Mouse (Mus musculus): Measurements from ENCODE around the gene Irak1. TPM values are rescaled to one million over a fixed set of nuclear protein-coding genes. Genes with fewer than 3 reads are reported as not detected.

Gene Irak1
- polyA plus RNA-seq, 1 experiment: 236 TPM

- no peak for DNase-seq (ENCODE audit: low read depth)
Measured at GRCm38 (mm10) chrX:73966248-73967176, 57.2 kb downstream of the Irak1 start, which contains the start of gene Hcfc1. Gene Hcfc1 (minus strand): TSS chrX:73966357.

- DNase-seq (ENCODE audit: low read depth): no peak
Measured at GRCm38 (mm10) chrX:73965307-73965706, 58.4 kb downstream of the Irak1 start.

- no peak for DNase-seq (ENCODE audit: low read depth)
Measured at GRCm38 (mm10) chrX:73964363-73964762, 59.4 kb downstream of the Irak1 start.

Other genes starting within 250 kb of the Irak1 start
- 3.8 and 4.6 TPM in 2 replicates for gene Srpk3, start 249.5 kb downstream of the Irak1 start, polyA plus RNA-seq (2012; rRNA removed)
- 303 and 377 TPM in 2 replicates for gene Idh3g, start 237.0 kb downstream of the Irak1 start, polyA plus RNA-seq (2012; rRNA removed)
- 419 and 485 TPM in 2 replicates for gene Ssr4, start 236.9 kb downstream of the Irak1 start, polyA plus RNA-seq (2012; rRNA removed)
- gene Pdzd4, start 198.9 kb downstream of the Irak1 start, polyA plus RNA-seq (2012; rRNA removed): 1.7 and 2.2 TPM in 2 replicates
- gene Avpr2, start 131.8 kb downstream of the Irak1 start, polyA plus RNA-seq (2012; rRNA removed): not detected in 2 replicates
- 1.6 and 1.9 TPM in 2 replicates for gene L1cam, start 127.8 kb downstream of the Irak1 start, polyA plus RNA-seq (2012; rRNA removed)
- 9.2 TPM in 2 replicates for gene Arhgap4, start 102.0 kb downstream of the Irak1 start, polyA plus RNA-seq (2012; rRNA removed)
- gene Naa10, start 102.0 kb downstream of the Irak1 start, polyA plus RNA-seq (2012; rRNA removed): 63.3 and 74.8 TPM in 2 replicates
- gene Renbp, start 93.1 kb downstream of the Irak1 start, polyA plus RNA-seq (2012; rRNA removed): 33.3 and 35.8 TPM in 2 replicates
- 36.2 and 66.9 TPM in 2 replicates for gene Hcfc1, start 57.6 kb downstream of the Irak1 start, polyA plus RNA-seq (2012; rRNA removed)
- 1.7 TPM in 2 replicates for gene Opn1mw, start 103.5 kb upstream of the Irak1 start, polyA plus RNA-seq (2012; rRNA removed)
- 7.8 and 16.5 TPM in 2 replicates for gene Mecp2, start 111.4 kb upstream of the Irak1 start, polyA plus RNA-seq (2012; rRNA removed)
- not detected in 2 replicates for gene Tex28, start 143.9 kb upstream of the Irak1 start, polyA plus RNA-seq (2012; rRNA removed)
- not detected in 2 replicates for gene Tktl1, start 153.3 kb upstream of the Irak1 start, polyA plus RNA-seq (2012; rRNA removed)
- gene Flna, start 225.9 kb upstream of the Irak1 start, polyA plus RNA-seq (2012; rRNA removed): 707 and 874 TPM in 2 replicates
- 54.6 and 56.1 TPM in 2 replicates for gene Emd, start 230.8 kb upstream of the Irak1 start, polyA plus RNA-seq (2012; rRNA removed)
- 2,430 and 2,738 TPM in 2 replicates for gene Rpl10, start 246.9 kb upstream of the Irak1 start, polyA plus RNA-seq (2012; rRNA removed)

Data from gonadal fat pad, adult 2 months (tissue).